Mouse (Mus musculus) C2C12 (cell line): Measurements from ENCODE around the gene Lsm12.

ENCODE experiments used
- CTCF ChIP-seq: IDR thresholded peaks from one replicate; pipeline ENCODE4 v1.5.1; 2011; ENCODE audit not compliant: control insufficient read depth, insufficient read depth, insufficient read length
- MYOD1 ChIP-seq: IDR thresholded peaks from one replicate; pipeline ENCODE4 v1.6.1; 2011; ENCODE audit warnings: low read depth; ENCODE audit not compliant: control insufficient read depth, insufficient read length

- TF ChIP-seq CTCF (no peak), MYOD1 (no peak)
Measured at GRCm38 (mm10) chr11:102230006-102230741, 45.1 kb upstream of the Lsm12 start, which contains the start of gene Hdac5.
